21 mouse cellular contexts compared by ENCODE assay signal in genomic region chr12:76790446-76791084, GRCm38 (mm10). TPM values are rescaled to one million over a fixed set of nuclear protein-coding genes. Genes with fewer than 3 reads are reported as not detected.
DNase-seq lines count a peak whose midpoint lies in the region; ATAC-seq and TF ChIP-seq lines count a peak whose summit lies in the region.
"Had no signal": no experiment of that assay in that cellular context is flagged by ENCODE, and none has a peak within 500 bp of the region (broad histone marks: within the 10 kb centered on the region; RNA-seq: fewer than 3 reads in every experiment).

No protein-coding gene starts in this region.

- H3K4me2 ChIP-seq in heart, embryonic 11.5 days, result peak overlapping the region; percentile 46
- no peak overlapping the region for H3K4me2 ChIP-seq in hindbrain, postnatal 0 days (ENCODE audit: low read depth, low read length)
- H3K4me2 ChIP-seq in hindbrain, embryonic 14.5 days (replicated peaks), result no peak overlapping the region
- H3K4me2 ChIP-seq: embryonic facial prominence, embryonic 13.5 days; hindbrain, embryonic 12.5 days; limb, embryonic 12.5 days had no signal

- TF ChIP-seq EP300 in heart, adult 2 months (IDR thresholded peaks at IDR 0.05; ENCODE audit: insufficient read depth, low read depth, low read length), result no peak
- TF ChIP-seq EP300 in MEL (IDR thresholded peaks at IDR 0.05; ENCODE audit: low read depth in 1 of 2, low read length in 2 of 2), result peak; percentile 25 to 56; a peak in 1 of 4 replicates

- no peak for DNase-seq in heart, adult 2 months
- DNase-seq in hindbrain, postnatal 0 days (ENCODE audit: low spot score), result peak; percentile 21
- no peak for DNase-seq in hindbrain, embryonic 14.5 days (ENCODE audit: low spot score)
- peak; percentile 67 for DNase-seq in MEL (ENCODE audit: low read depth, low spot score)
- peak; percentile 21 for DNase-seq in brain, embryonic 14.5 days (ENCODE audit: low read depth)
- DNase-seq in layer of hippocampus, adult 9-11 months, result no peak
- DNase-seq: adrenal gland, postnatal 36 days; cerebellum, adult 9-10 months; gastrocnemius, postnatal 25 days; kidney, postnatal 14 days; retina, postnatal 1 day; right cerebral cortex, postnatal 4 days; thymus, adult 18-20 months had no signal

- WGBS in heart, embryonic 11.5 days (ENCODE audit: insufficient replicate concordance), result 11% methylated on average over 8 of the region's 8 CpGs
- 16% methylated on average over 8 of the region's 8 CpGs for WGBS in heart, adult 2 months
- 36% methylated on average over 8 of the region's 8 CpGs for WGBS in hindbrain, postnatal 0 days
- 58% methylated on average over 8 of the region's 8 CpGs for WGBS in hindbrain, embryonic 14.5 days

- H3K36me3 ChIP-seq in heart, embryonic 11.5 days (ENCODE audit: control insufficient read depth, insufficient read depth, low read length), result no peaks in the 10 kb centered on the region
- no peaks in the 10 kb centered on the region for H3K36me3 ChIP-seq in heart, adult 2 months (ENCODE audit: control insufficient read depth, insufficient read depth, low read length)
- no peaks in the 10 kb centered on the region for H3K36me3 ChIP-seq in hindbrain, postnatal 0 days (ENCODE audit: insufficient read depth, low read length)
- no peaks in the 10 kb centered on the region for H3K36me3 ChIP-seq in hindbrain, embryonic 14.5 days (replicated peaks; ENCODE audit: control insufficient read depth, insufficient read depth)
- no peaks in the 10 kb centered on the region; a peak in 1 of 4 replicates for H3K36me3 ChIP-seq in MEL (ENCODE audit: control insufficient read depth in 1 of 2, insufficient read depth in 2 of 2, low read length in 2 of 2)
- H3K36me3 ChIP-seq: embryonic facial prominence, embryonic 13.5 days; hindbrain, embryonic 12.5 days; limb, embryonic 12.5 days had no signal

- no peaks in the 10 kb centered on the region for H3K27me3 ChIP-seq in heart, embryonic 11.5 days (ENCODE audit: control insufficient read depth, insufficient read depth, low read length)
- H3K27me3 ChIP-seq in heart, adult 2 months (ENCODE audit: control insufficient read depth, insufficient read depth, low read length), result no peaks in the 10 kb centered on the region
- H3K27me3 ChIP-seq in hindbrain, postnatal 0 days (ENCODE audit: insufficient read depth, low read length), result no peaks in the 10 kb centered on the region
- no peaks in the 10 kb centered on the region for H3K27me3 ChIP-seq in hindbrain, embryonic 14.5 days (ENCODE audit: control insufficient read depth, insufficient read depth, low read length)
- 0 out of 4 replicates have a peak, but pooled peaks cover 0 to 2% of the 10 kb centered on the region in 2 experiments for H3K27me3 ChIP-seq in MEL (ENCODE audit: control insufficient read depth in 1 of 2, insufficient read depth in 2 of 2, low read length in 2 of 2)
- H3K27me3 ChIP-seq: embryonic facial prominence, embryonic 13.5 days; hindbrain, embryonic 12.5 days; limb, embryonic 12.5 days had no signal

- TF ChIP-seq RAD21 in MEL (IDR thresholded peaks at IDR 0.05; ENCODE audit: low read depth, low read length), result no peak

- intact Hi-C loops in heart, adult 2 months (cut with DNase I), result no loop called here

- TF ChIP-seq CTCF in heart, adult 2 months (IDR thresholded peaks at IDR 0.05), result no peak
- no peak for TF ChIP-seq CTCF in hindbrain, postnatal 0 days (IDR thresholded peaks at IDR 0.05; ENCODE audit: low read depth)
- TF ChIP-seq CTCF in MEL (IDR thresholded peaks at IDR 0.05 in 2 of 3, conservative IDR thresholded peaks at IDR 0.05 in 1 of 3; ENCODE audit: control insufficient read depth in 1 of 3, insufficient read depth in 1 of 3, low read depth in 2 of 3, low read length in 3 of 3, poor library complexity in 1 of 3, severe bottlenecking in 1 of 3), result no peak
- no peak for TF ChIP-seq CTCF in brain, embryonic 14.5 days (IDR thresholded peaks at IDR 0.05; ENCODE audit: borderline replicate concordance, extremely low read depth, insufficient read depth, insufficient read length)

- H3K27ac ChIP-seq in heart, embryonic 11.5 days (ENCODE audit: low read depth, low read length), result peak overlapping the region; percentile 82
- H3K27ac ChIP-seq in heart, adult 2 months, result no peak overlapping the region
- no peak overlapping the region for H3K27ac ChIP-seq in hindbrain, postnatal 0 days
- H3K27ac ChIP-seq in hindbrain, embryonic 14.5 days, result no peak overlapping the region
- no peak overlapping the region for H3K27ac ChIP-seq in MEL (ENCODE audit: control insufficient read depth, low read depth, low read length)
- H3K27ac ChIP-seq: embryonic facial prominence, embryonic 13.5 days; hindbrain, embryonic 12.5 days; limb, embryonic 12.5 days had no signal

- H3K9me3 ChIP-seq in heart, embryonic 11.5 days (replicated peaks; ENCODE audit: control insufficient read depth, low read length), result no peaks in the 10 kb centered on the region
- H3K9me3 ChIP-seq in hindbrain, postnatal 0 days (ENCODE audit: low read length), result no peaks in the 10 kb centered on the region
- no peaks in the 10 kb centered on the region for H3K9me3 ChIP-seq in hindbrain, embryonic 14.5 days (ENCODE audit: control insufficient read depth, low read length)
- no peaks in the 10 kb centered on the region for H3K9me3 ChIP-seq in MEL (replicated peaks; ENCODE audit: insufficient read depth, low read length)
- H3K9me3 ChIP-seq: embryonic facial prominence, embryonic 13.5 days; hindbrain, embryonic 12.5 days; limb, embryonic 12.5 days; megakaryocyte, embryonic 14.5 days had no signal

- H3K79me2 ChIP-seq in heart, adult 2 months (replicated peaks; ENCODE audit: control insufficient read depth, insufficient read depth, low read length), result no peaks in the 10 kb centered on the region
- no peaks in the 10 kb centered on the region for H3K79me2 ChIP-seq in MEL (ENCODE audit: control insufficient read depth, insufficient read depth, low read length, poor library complexity)

- 0 out of 2 replicates have a peak overlapping the region, but pooled peaks have one; percentile 3 for H3K9ac ChIP-seq in heart, embryonic 11.5 days (ENCODE audit: low read depth, low read length)
- no peak overlapping the region for H3K9ac ChIP-seq in heart, adult 2 months (ENCODE audit: low read depth, low read length)
- no peak overlapping the region for H3K9ac ChIP-seq in hindbrain, postnatal 0 days (replicated peaks; ENCODE audit: low read length)
- H3K9ac ChIP-seq in hindbrain, embryonic 14.5 days, result no peak overlapping the region
- no peak overlapping the region for H3K9ac ChIP-seq in MEL (ENCODE audit: control insufficient read depth, low read depth, low read length, poor library complexity, severe bottlenecking)
- H3K9ac ChIP-seq: embryonic facial prominence, embryonic 13.5 days; hindbrain, embryonic 12.5 days; limb, embryonic 12.5 days had no signal

- TF ChIP-seq POLR2A in heart, adult 2 months (IDR thresholded peaks at IDR 0.05; ENCODE audit: insufficient read depth, low read depth, low read length), result no peak
- no peak for TF ChIP-seq POLR2A in MEL (IDR thresholded peaks at IDR 0.05; ENCODE audit: control insufficient read depth in 1 of 2, insufficient read depth in 1 of 2, low read depth in 1 of 2, low read length in 2 of 2, poor library complexity in 1 of 2)
- no peak for TF ChIP-seq POLR2A in brain, embryonic 14.5 days (IDR thresholded peaks at IDR 0.05; ENCODE audit: borderline replicate concordance, extremely low read depth, insufficient read depth, insufficient read length, poor library complexity, severe bottlenecking)

- peaks cover 17% of the 10 kb centered on the region for H3K4me1 ChIP-seq in heart, embryonic 11.5 days (ENCODE audit: control insufficient read depth, insufficient read depth, low read length)
- no peaks in the 10 kb centered on the region for H3K4me1 ChIP-seq in heart, adult 2 months (ENCODE audit: control insufficient read depth, insufficient read depth, low read length)
- no peaks in the 10 kb centered on the region for H3K4me1 ChIP-seq in hindbrain, postnatal 0 days (ENCODE audit: insufficient read depth, low read length)
- no peaks in the 10 kb centered on the region for H3K4me1 ChIP-seq in hindbrain, embryonic 14.5 days (replicated peaks; ENCODE audit: control insufficient read depth, insufficient read depth, low read length)
- peaks cover 2 to 10% of the 10 kb centered on the region in 2 experiments for H3K4me1 ChIP-seq in MEL (ENCODE audit: control insufficient read depth in 1 of 2, insufficient read depth in 2 of 2, low read length in 2 of 2)
- H3K4me1 ChIP-seq: embryonic facial prominence, embryonic 13.5 days; hindbrain, embryonic 12.5 days; limb, embryonic 12.5 days had no signal

- ATAC-seq in heart, embryonic 11.5 days (replicated peaks; ENCODE audit: insufficient number of reproducible peaks, low FRiP score, low TSS enrichment), result no peak; the same call in 1 of the 2 replicates
- ATAC-seq in hindbrain, postnatal 0 days, result no peak
- ATAC-seq in hindbrain, embryonic 14.5 days (ENCODE audit: low FRiP score), result no peak
- ATAC-seq: intestine, embryonic 16.5 days; midbrain, embryonic 16.5 days had no signal

- H3K4me3 ChIP-seq in heart, embryonic 11.5 days (ENCODE audit: low read depth, low read length), result no peak overlapping the region
- no peak overlapping the region for H3K4me3 ChIP-seq in heart, adult 2 months
- H3K4me3 ChIP-seq in hindbrain, postnatal 0 days (ENCODE audit: low read length), result no peak overlapping the region
- no peak overlapping the region for H3K4me3 ChIP-seq in hindbrain, embryonic 14.5 days (replicated peaks; ENCODE audit: low read length)
- H3K4me3 ChIP-seq in MEL (ENCODE audit: control insufficient read depth in 1 of 2, insufficient read depth in 1 of 2, low read depth in 2 of 2, low read length in 2 of 2), result no peak overlapping the region
- H3K4me3 ChIP-seq: embryonic facial prominence, embryonic 13.5 days; hindbrain, embryonic 12.5 days; limb, embryonic 12.5 days; megakaryocyte, embryonic 14.5 days had no signal

RNA-seq across cellular contexts. Expression of gene Gpx2, which starts 4.8 kb away (rescaled TPM):
- polyA plus RNA-seq in heart, embryonic 11.5 days (2014; fragmentation: Nextera tagmentation; extraction: Ambion mirVana), result 0.36 TPM in 1 of 2 replicates, not detected in the other
- not detected for total RNA-seq in heart, adult 2 months (2021)
- polyA plus RNA-seq in heart, adult 2 months (2012; rRNA removed), result 5.0 TPM in 1 of 2 replicates, not detected in the other
- not detected in 2 replicates for total RNA-seq in hindbrain, postnatal 0 days (2014; rRNA removed)
- 0.16 and 0.30 TPM in 2 replicates for polyA plus RNA-seq in hindbrain, postnatal 0 days (2015; fragmentation: Nextera tagmentation; extraction: Ambion mirVana)
- polyA plus RNA-seq in hindbrain, embryonic 14.5 days (2014; fragmentation: Nextera tagmentation; extraction: Ambion mirVana), result 0.19 TPM in 1 of 2 replicates, not detected in the other
- not detected in 2 replicates for total RNA-seq in MEL (2012; rRNA removed)
- not detected for polyA plus RNA-seq in MEL (2012; ENCODE audit: insufficient read depth in 1 of 2, insufficient read length in 2 of 2, low read depth in 1 of 2, low replicate concordance in 2 of 2, missing spikeins in 1 of 2)
- polyA plus RNA-seq in brain, embryonic 14.5 days (2012; rRNA removed), result 0.15 and 0.22 TPM in 2 replicates
- total RNA-seq: adrenal gland, postnatal 36 days; gastrocnemius, postnatal 25 days had no signal
- polyA plus RNA-seq: C2C12 had no signal

RNA-seq across cellular contexts. Expression of gene Fntb, which starts 25.2 kb away (rescaled TPM):
- polyA plus RNA-seq in heart, embryonic 11.5 days (2014; fragmentation: Nextera tagmentation; extraction: Ambion mirVana), result 30.7 and 34.2 TPM in 2 replicates
- total RNA-seq in heart, adult 2 months (2021), result 10 to 100 TPM; 12.6 to 13.7 TPM
- polyA plus RNA-seq in heart, adult 2 months (2012; rRNA removed), result 19.1 and 20.2 TPM in 2 replicates
- 31.3 and 33.2 TPM in 2 replicates for total RNA-seq in hindbrain, postnatal 0 days (2014; rRNA removed)
- polyA plus RNA-seq in hindbrain, postnatal 0 days (2015; fragmentation: Nextera tagmentation; extraction: Ambion mirVana), result 35.0 and 36.2 TPM in 2 replicates
- 40.4 and 43.9 TPM in 2 replicates for polyA plus RNA-seq in hindbrain, embryonic 14.5 days (2014; fragmentation: Nextera tagmentation; extraction: Ambion mirVana)
- 9.6 and 11.7 TPM in 2 replicates for total RNA-seq in MEL (2012; rRNA removed)
- 10 to 100 TPM in 1 of 2 experiments, not detected in 1; 28.5 TPM for polyA plus RNA-seq in MEL (2012; ENCODE audit: insufficient read depth in 1 of 2, insufficient read length in 2 of 2, low read depth in 1 of 2, low replicate concordance in 2 of 2, missing spikeins in 1 of 2)
- 40.0 and 41.1 TPM in 2 replicates for polyA plus RNA-seq in brain, embryonic 14.5 days (2012; rRNA removed)

RNA-seq across cellular contexts. Expression of gene Churc1, which starts 25.2 kb away (rescaled TPM):
- 146 and 148 TPM in 2 replicates for polyA plus RNA-seq in heart, embryonic 11.5 days (2014; fragmentation: Nextera tagmentation; extraction: Ambion mirVana)
- 10 to 100 TPM; 76.2 to 87.3 TPM for total RNA-seq in heart, adult 2 months (2021)
- 96.7 and 183 TPM in 2 replicates for polyA plus RNA-seq in heart, adult 2 months (2012; rRNA removed)
- total RNA-seq in hindbrain, postnatal 0 days (2014; rRNA removed), result 46.8 and 51.0 TPM in 2 replicates
- 137 and 164 TPM in 2 replicates for polyA plus RNA-seq in hindbrain, postnatal 0 days (2015; fragmentation: Nextera tagmentation; extraction: Ambion mirVana)
- 123 and 161 TPM in 2 replicates for polyA plus RNA-seq in hindbrain, embryonic 14.5 days (2014; fragmentation: Nextera tagmentation; extraction: Ambion mirVana)
- total RNA-seq in MEL (2012; rRNA removed), result 180 and 186 TPM in 2 replicates
- 10 to 100 TPM in 1 of 2 experiments, not detected in 1; 74.9 TPM for polyA plus RNA-seq in MEL (2012; ENCODE audit: insufficient read depth in 1 of 2, insufficient read length in 2 of 2, low read depth in 1 of 2, low replicate concordance in 2 of 2, missing spikeins in 1 of 2)
- 61.9 and 63.6 TPM in 2 replicates for polyA plus RNA-seq in brain, embryonic 14.5 days (2012; rRNA removed)

RNA-seq across cellular contexts. Expression of gene Rab15, which starts 32.1 kb away (rescaled TPM):
- 1.5 and 1.8 TPM in 2 replicates for polyA plus RNA-seq in heart, embryonic 11.5 days (2014; fragmentation: Nextera tagmentation; extraction: Ambion mirVana)
- total RNA-seq in heart, adult 2 months (2021), result under 1 TPM; 0.70 to 0.91 TPM
- polyA plus RNA-seq in heart, adult 2 months (2012; rRNA removed), result 1.4 and 1.9 TPM in 2 replicates
- 86.8 and 110 TPM in 2 replicates for total RNA-seq in hindbrain, postnatal 0 days (2014; rRNA removed)
- polyA plus RNA-seq in hindbrain, postnatal 0 days (2015; fragmentation: Nextera tagmentation; extraction: Ambion mirVana), result 53.9 and 56.5 TPM in 2 replicates
- polyA plus RNA-seq in hindbrain, embryonic 14.5 days (2014; fragmentation: Nextera tagmentation; extraction: Ambion mirVana), result 35.7 and 44.8 TPM in 2 replicates
- total RNA-seq in MEL (2012; rRNA removed), result 2.7 and 3.4 TPM in 2 replicates
- 10 to 100 TPM in 1 of 2 experiments, not detected in 1; 22.7 TPM for polyA plus RNA-seq in MEL (2012; ENCODE audit: insufficient read depth in 1 of 2, insufficient read length in 2 of 2, low read depth in 1 of 2, low replicate concordance in 2 of 2, missing spikeins in 1 of 2)
- polyA plus RNA-seq in brain, embryonic 14.5 days (2012; rRNA removed), result 27.4 and 37.6 TPM in 2 replicates

Comparison
In these comparisons a context has a peak if more than half of its experiments do, and no peak if none do; other contexts are left out.
1. DNase-seq: peak in hindbrain, postnatal 0 days (single experiment), MEL (single experiment) and brain, embryonic 14.5 days (single experiment); none in heart, adult 2 months (0 of 2), hindbrain, embryonic 14.5 days (single experiment) and layer of hippocampus, adult 9-11 months (single experiment).